In the genomic region with DNA sequence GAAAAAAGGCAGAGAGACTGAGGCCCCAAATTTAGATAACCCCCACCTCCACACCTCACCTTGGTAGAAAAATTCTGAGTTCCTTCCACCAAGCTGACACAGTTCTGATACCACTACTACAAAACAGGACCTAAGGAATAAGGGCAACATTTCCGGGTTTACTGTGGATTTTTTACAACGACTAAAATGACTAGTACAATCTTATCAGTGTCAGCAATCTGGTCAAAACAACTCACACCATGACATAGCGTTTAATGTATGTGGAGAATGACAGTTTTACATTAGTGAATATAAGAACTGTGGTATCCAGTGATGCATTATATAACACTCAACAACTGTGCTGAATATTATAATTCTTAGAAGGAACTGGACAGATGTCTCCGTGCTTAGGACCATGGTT, we compare ENCODE assay signal across 8 mouse cellular contexts. TPM values are rescaled to one million over a fixed set of nuclear protein-coding genes. Genes with fewer than 3 reads are reported as not detected.
A peak's percentile ranks its signal among the peaks of the same experiment; 100 is the strongest.
DNase-seq lines count a peak whose midpoint lies in the region; ATAC-seq and TF ChIP-seq lines count a peak whose summit lies in the region.

No protein-coding gene starts in this region.

- no peaks in the 10 kb centered on the region; the same call in 1 of the 2 replicates for H3K36me3 ChIP-seq in erythroblast, embryonic 14.5 days (ENCODE audit: control insufficient read depth)
- H3K36me3 ChIP-seq in forebrain, embryonic 16.5 days (ENCODE audit: control insufficient read depth, insufficient read depth), result no peaks in the 10 kb centered on the region
- H3K36me3 ChIP-seq in liver, postnatal 0 days (replicated peaks; ENCODE audit: insufficient read depth, low read length), result no peaks in the 10 kb centered on the region

- H3K4me1 ChIP-seq in erythroblast, embryonic 14.5 days (ENCODE audit: control insufficient read depth), result peaks cover 28% of the 10 kb centered on the region
- H3K4me1 ChIP-seq in forebrain, embryonic 16.5 days (replicated peaks; ENCODE audit: control insufficient read depth, insufficient read depth, low read length), result peaks cover 22% of the 10 kb centered on the region
- H3K4me1 ChIP-seq in liver, postnatal 0 days (ENCODE audit: insufficient read depth), result peaks cover 16% of the 10 kb centered on the region

- H3K9me3 ChIP-seq in erythroblast, embryonic 14.5 days (ENCODE audit: control insufficient read depth, low read length), result no peaks in the 10 kb centered on the region
- no peaks in the 10 kb centered on the region for H3K9me3 ChIP-seq in forebrain, embryonic 16.5 days (ENCODE audit: control insufficient read depth, low read length)
- H3K9me3 ChIP-seq in liver, postnatal 0 days (ENCODE audit: low read length), result no peaks in the 10 kb centered on the region

- peaks cover 11% of the 10 kb centered on the region for H3K27me3 ChIP-seq in erythroblast, embryonic 14.5 days (ENCODE audit: control insufficient read depth)
- no peaks in the 10 kb centered on the region for H3K27me3 ChIP-seq in forebrain, embryonic 16.5 days (replicated peaks; ENCODE audit: control insufficient read depth, insufficient read depth, low read length)
- H3K27me3 ChIP-seq in liver, postnatal 0 days (ENCODE audit: insufficient read depth, low read length), result no peaks in the 10 kb centered on the region

- peak overlapping the region; percentile 79 for H3K4me3 ChIP-seq in erythroblast, embryonic 14.5 days (replicated peaks)
- no peak overlapping the region for H3K4me3 ChIP-seq in forebrain, embryonic 16.5 days (replicated peaks; ENCODE audit: low read length)
- no peak overlapping the region for H3K4me3 ChIP-seq in liver, postnatal 0 days (ENCODE audit: low read depth, low read length)

- peak overlapping the region; percentile 58; the same call in 1 of the 2 replicates for H3K4me2 ChIP-seq in forebrain, embryonic 16.5 days (ENCODE audit: low read length)
- H3K4me2 ChIP-seq in liver, postnatal 0 days (ENCODE audit: low read depth, low read length), result peak overlapping the region; percentile 87; the same call in 1 of the 2 replicates

- no peak for ATAC-seq in erythroblast, adult 5-6 weeks (replicated peaks; ENCODE audit: low FRiP score, poor library complexity, severe bottlenecking)
- no peak for ATAC-seq in forebrain, embryonic 16.5 days
- ATAC-seq in liver, postnatal 0 days, result no peak

- TF ChIP-seq EP300 in liver, postnatal 0 days (IDR thresholded peaks at IDR 0.05; ENCODE audit: low read depth), result no peak

- TF ChIP-seq CTCF in liver, postnatal 0 days (IDR thresholded peaks at IDR 0.05; ENCODE audit: low read depth), result no peak

- H3K27ac ChIP-seq in forebrain, embryonic 16.5 days (ENCODE audit: low read length), result no peak overlapping the region
- H3K27ac ChIP-seq in liver, postnatal 0 days (ENCODE audit: low read depth), result peak overlapping the region; percentile 96

- no peak overlapping the region for H3K9ac ChIP-seq in forebrain, embryonic 16.5 days (replicated peaks; ENCODE audit: low read depth, low read length)
- no peak overlapping the region for H3K9ac ChIP-seq in liver, postnatal 0 days (replicated peaks)

- DNase-seq in CD4-positive helper T cell, adult 2 months (ENCODE audit: low read depth, low spot score), result peak; percentile 62
- no peak for DNase-seq in liver, postnatal 0 days
- DNase-seq in spleen, adult 12 weeks (ENCODE audit: low spot score), result no peak
- no peak for DNase-seq in urinary bladder, adult 18-20 months (ENCODE audit: low spot score in 2 of 2)
- DNase-seq in adrenal gland, adult 2 months, result no peak

- WGBS in forebrain, embryonic 16.5 days, result 80% methylated on average over 4 of the region's 4 CpGs
- WGBS in liver, postnatal 0 days (ENCODE audit: insufficient replicate concordance), result 39% methylated on average over 4 of the region's 4 CpGs

RNA-seq across cellular contexts. Expression of gene Lin54, which starts 0.8 kb away (rescaled TPM):
- polyA plus RNA-seq in erythroblast, embryonic 14.5 days (2012), result 0.10 and 0.25 TPM in 2 replicates
- 27.2 and 29.0 TPM in 2 replicates for total RNA-seq in erythroblast, adult 5-6 weeks (2015; ENCODE audit: low replicate concordance)
- 17.7 and 19.5 TPM in 2 replicates for total RNA-seq in erythroblast, adult 5-6 weeks (2017; ENCODE audit: low replicate concordance)
- 9.4 and 11.0 TPM in 2 replicates for polyA plus RNA-seq in forebrain, embryonic 16.5 days (2015; fragmentation: Nextera tagmentation; extraction: Ambion mirVana)
- 4.2 and 4.7 TPM in 2 replicates for polyA plus RNA-seq in liver, postnatal 0 days (2015; fragmentation: Nextera tagmentation; extraction: Ambion mirVana)
- 10 to 100 TPM in 1 of 2 experiments, 1 to 10 TPM in 1; 8.6 to 14.6 TPM for total RNA-seq in adrenal gland, adult 2 months (2021)
- polyA plus RNA-seq in adrenal gland, adult 2 months (2012; rRNA removed), result 1.8 and 2.7 TPM in 2 replicates

RNA-seq across cellular contexts. Expression of gene Cops4, which starts 16.8 kb away (rescaled TPM):
- polyA plus RNA-seq in erythroblast, embryonic 14.5 days (2012), result 0.84 and 2.2 TPM in 2 replicates
- total RNA-seq in erythroblast, adult 5-6 weeks (2015; ENCODE audit: low replicate concordance), result 19.4 and 27.5 TPM in 2 replicates
- total RNA-seq in erythroblast, adult 5-6 weeks (2017; ENCODE audit: low replicate concordance), result 19.7 and 30.5 TPM in 2 replicates
- polyA plus RNA-seq in forebrain, embryonic 16.5 days (2015; fragmentation: Nextera tagmentation; extraction: Ambion mirVana), result 191 and 196 TPM in 2 replicates
- 48.5 and 50.1 TPM in 2 replicates for polyA plus RNA-seq in liver, postnatal 0 days (2015; fragmentation: Nextera tagmentation; extraction: Ambion mirVana)
- total RNA-seq in adrenal gland, adult 2 months (2021), result 10 to 100 TPM; 78.9 to 79.5 TPM
- polyA plus RNA-seq in adrenal gland, adult 2 months (2012; rRNA removed), result 8.5 and 8.8 TPM in 2 replicates
